Mouse (Mus musculus): ENCODE measurements around the gene Meis2. TPM values are rescaled to one million over a fixed set of nuclear protein-coding genes. Genes with fewer than 3 reads are reported as not detected.

Meis2 gene
- total and polyA plus RNA-seq, 3 experiments, result 3.1 to 9.8 TPM; not detected in 1

DNA sequence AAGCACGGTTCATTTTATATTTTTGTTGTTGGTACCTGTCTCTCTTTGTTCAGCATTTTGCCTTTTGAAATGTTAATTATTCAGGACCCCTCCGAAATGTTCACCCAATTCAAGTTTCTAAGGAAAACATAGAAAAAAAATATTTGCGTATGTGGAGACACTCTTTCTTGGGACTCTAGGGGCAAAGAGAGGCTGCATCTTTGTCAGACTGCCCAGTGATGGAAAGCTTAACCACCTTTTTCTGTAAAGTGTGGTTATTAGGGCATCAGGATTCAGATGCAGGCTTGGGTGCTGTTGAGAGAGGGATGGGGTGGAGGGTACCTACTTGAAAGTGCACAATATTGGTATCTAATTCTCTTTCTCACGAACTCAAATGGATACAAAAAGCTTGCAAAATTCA, 212.4 kb downstream of the Meis2 start:
- TF ChIP-seq MAX (IDR thresholded peaks at IDR 0.05; ENCODE audit: low read length) (no peak), NELFE (IDR thresholded peaks at IDR 0.05; ENCODE audit: low read depth, low read length) (no peak), ELF1 (IDR thresholded peaks at IDR 0.05; ENCODE audit: low read depth, low read length) (no peak), ZNF384 (IDR thresholded peaks at IDR 0.05; ENCODE audit: low read depth, low read length) (no peak), MAZ (IDR thresholded peaks at IDR 0.05; ENCODE audit: low read depth, low read length) (no peak), MAFK (IDR thresholded peaks at IDR 0.05; ENCODE audit: borderline replicate concordance, low read depth, low read length) (no peak), KAT2A (conservative IDR thresholded peaks at IDR 0.05; ENCODE audit: low read depth, low read length) (no peak), GABPA (IDR thresholded peaks at IDR 0.05; ENCODE audit: low read depth, low read length) (no peak), E2F4 (IDR thresholded peaks at IDR 0.05; ENCODE audit: borderline replicate concordance, low read depth, low read length) (no peak), ZC3H11A (IDR thresholded peaks at IDR 0.05; ENCODE audit: low read depth, low read length) (no peak), EP300 (IDR thresholded peaks at IDR 0.05; ENCODE audit: low read depth in 1 of 2, low read length in 2 of 2) (no peak), POLR2AphosphoS2 (IDR thresholded peaks at IDR 0.05; ENCODE audit: low read length) (no peak), SIN3A (IDR thresholded peaks at IDR 0.05; ENCODE audit: low read length) (no peak), POLR2A (IDR thresholded peaks at IDR 0.05; ENCODE audit: control insufficient read depth in 1 of 2, insufficient read depth in 1 of 2, low read depth in 1 of 2, low read length in 2 of 2, poor library complexity in 1 of 2) (no peak)
- Histone ChIP-seq H3K36me3 (ENCODE audit: control insufficient read depth in 1 of 2, insufficient read depth in 2 of 2, low read length in 2 of 2) (peaks cover 0 to 4% of the 10 kb centered on the region in 2 experiments; a peak in 1 of 4 replicates), H3K9me3 (replicated peaks; ENCODE audit: insufficient read depth, low read length) (no peaks in the 10 kb centered on the region), H3K9ac (ENCODE audit: control insufficient read depth, low read depth, low read length, poor library complexity, severe bottlenecking) (no peak overlapping the region), H3K4me3 (ENCODE audit: control insufficient read depth in 1 of 2, insufficient read depth in 1 of 2, low read depth in 2 of 2, low read length in 2 of 2) (no peak overlapping the region), H3K4me1 (ENCODE audit: control insufficient read depth in 1 of 2, insufficient read depth in 2 of 2, low read length in 2 of 2) (0 out of 4 replicates have a peak, but pooled peaks cover 0 to 3% of the 10 kb centered on the region in 2 experiments), H3K27ac (ENCODE audit: control insufficient read depth, low read depth, low read length) (no peak overlapping the region), H3K27me3 (ENCODE audit: control insufficient read depth in 1 of 2, insufficient read depth in 2 of 2, low read length in 2 of 2) (no peaks in the 10 kb centered on the region), H3K79me2 (ENCODE audit: control insufficient read depth, insufficient read depth, low read length, poor library complexity) (no peaks in the 10 kb centered on the region)
- DNase-seq (ENCODE audit: low read depth, low spot score), result no peak

DNA sequence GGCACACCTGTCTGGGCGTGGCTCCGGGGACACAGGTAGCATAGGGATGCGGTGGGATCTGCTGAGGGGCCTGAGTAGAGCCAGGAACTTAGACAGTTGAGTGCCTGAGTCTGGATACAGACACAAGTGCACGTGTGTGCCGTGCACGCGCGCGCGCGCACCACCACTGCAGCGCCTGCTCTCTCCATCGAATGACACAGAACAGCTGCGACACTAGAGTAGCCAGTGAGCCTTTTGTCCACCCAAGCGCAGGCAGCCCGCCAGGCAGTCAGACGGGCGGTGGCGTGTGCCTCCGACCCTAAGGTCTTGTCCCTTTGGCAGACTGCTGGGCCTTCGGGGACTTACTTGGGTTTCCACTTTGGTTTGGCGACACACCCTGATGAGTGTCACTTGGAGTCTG, 213.0 kb downstream of the Meis2 start:
- no peak for TF ChIP-seq KAT2A (conservative IDR thresholded peaks at IDR 0.05; ENCODE audit: low read depth, low read length)
- no peak for TF ChIP-seq MXI1 (IDR thresholded peaks at IDR 0.05; ENCODE audit: low read depth, low read length)
- no peak for TF ChIP-seq JUND (IDR thresholded peaks at IDR 0.05; ENCODE audit: low read depth, low read length)
- no peak for TF ChIP-seq ZC3H11A (IDR thresholded peaks at IDR 0.05; ENCODE audit: low read depth, low read length)
- no peak for TF ChIP-seq POLR2A (IDR thresholded peaks at IDR 0.05; ENCODE audit: control insufficient read depth in 1 of 2, insufficient read depth in 1 of 2, low read depth in 1 of 2, low read length in 2 of 2, poor library complexity in 1 of 2)
- no peak for TF ChIP-seq GATA1 (IDR thresholded peaks at IDR 0.05; ENCODE audit: low read depth, low read length)
- TF ChIP-seq BHLHE40 (IDR thresholded peaks at IDR 0.05; ENCODE audit: borderline replicate concordance, low read depth, low read length), result no peak
- no peak for TF ChIP-seq CTCF (IDR thresholded peaks at IDR 0.05 in 2 of 3, conservative IDR thresholded peaks at IDR 0.05 in 1 of 3; ENCODE audit: control insufficient read depth in 1 of 3, insufficient read depth in 1 of 3, low read depth in 2 of 3, low read length in 3 of 3, poor library complexity in 1 of 3, severe bottlenecking in 1 of 3)
- no peak for DNase-seq (ENCODE audit: low read depth, low spot score)
- no peak overlapping the region for H3K9ac ChIP-seq (ENCODE audit: control insufficient read depth, low read depth, low read length, poor library complexity, severe bottlenecking)
- 0 out of 4 replicates have a peak, but pooled peaks cover 0 to 3% of the 10 kb centered on the region in 2 experiments for H3K4me1 ChIP-seq (ENCODE audit: control insufficient read depth in 1 of 2, insufficient read depth in 2 of 2, low read length in 2 of 2)
- no peak overlapping the region for H3K27ac ChIP-seq (ENCODE audit: control insufficient read depth, low read depth, low read length)
- no peaks in the 10 kb centered on the region for H3K79me2 ChIP-seq (ENCODE audit: control insufficient read depth, insufficient read depth, low read length, poor library complexity)
- peaks cover 0 to 4% of the 10 kb centered on the region in 2 experiments; a peak in 1 of 4 replicates for H3K36me3 ChIP-seq (ENCODE audit: control insufficient read depth in 1 of 2, insufficient read depth in 2 of 2, low read length in 2 of 2)
- no peaks in the 10 kb centered on the region for H3K27me3 ChIP-seq (ENCODE audit: control insufficient read depth in 1 of 2, insufficient read depth in 2 of 2, low read length in 2 of 2)
- H3K9me3 ChIP-seq (replicated peaks; ENCODE audit: insufficient read depth, low read length), result no peaks in the 10 kb centered on the region
- H3K4me3 ChIP-seq (ENCODE audit: control insufficient read depth in 1 of 2, insufficient read depth in 1 of 2, low read depth in 2 of 2, low read length in 2 of 2), result no peak overlapping the region

Measured in MEL (cell line).